Mouse (Mus musculus): Measurements from ENCODE around the gene Tmem179. TPM values are rescaled to one million over a fixed set of nuclear protein-coding genes. Genes with fewer than 3 reads are reported as not detected.

Gene Tmem179
- polyA plus RNA-seq (2015; fragmentation: Nextera tagmentation; extraction: Ambion mirVana): 87.0 and 90.2 TPM in 2 replicates

GRCm38 (mm10) chr12:112516697-112517337, at the start of gene Tmem179:
Tmem179 (minus strand) TSS chr12:112516747.
- H3K4me1 ChIP-seq: peaks cover 23% of the 10 kb centered on the region
- peak; percentile 59; the same call in 1 of the 2 replicates for ATAC-seq (replicated peaks)
- H3K9ac ChIP-seq: no peak within 1 kb of the TSS
- no peaks in the 10 kb centered on the region for H3K9me3 ChIP-seq
- H3K36me3 ChIP-seq (replicated peaks): no peaks in the 10 kb centered on the region
- H3K4me2 ChIP-seq: peak within 1 kb of the TSS; percentile 37
- no peak within 1 kb of the TSS for H3K27ac ChIP-seq
- WGBS: 9% methylated on average over 14 of the region's 14 CpGs
- H3K4me3 ChIP-seq: no peak within 1 kb of the TSS
- no peaks in the 10 kb centered on the region; the same call in 1 of the 2 replicates for H3K27me3 ChIP-seq (replicated peaks)

- Histone ChIP-seq H3K4me3 (no peak overlapping the region), H3K4me1 (no peaks in the 10 kb centered on the region), H3K9ac (no peak overlapping the region), H3K4me2 (no peak overlapping the region), H3K27ac (no peak overlapping the region), H3K9me3 (no peaks in the 10 kb centered on the region), H3K27me3 (replicated peaks) (no peaks in the 10 kb centered on the region), H3K36me3 (replicated peaks) (no peaks in the 10 kb centered on the region)
- no peak for ATAC-seq (replicated peaks)
- 87% methylated on average over 6 of the region's 6 CpGs for WGBS
Observed at GRCm38 (mm10) chr12:112563011-112563410, 46.5 kb upstream of the Tmem179 start.

GRCm38 (mm10) chr12:112562462-112562861, 45.9 kb upstream of the Tmem179 start:
- Histone ChIP-seq H3K4me3 (no peak overlapping the region), H3K4me2 (no peak overlapping the region), H3K27ac (no peak overlapping the region), H3K36me3 (replicated peaks) (no peaks in the 10 kb centered on the region), H3K9me3 (no peaks in the 10 kb centered on the region), H3K9ac (no peak overlapping the region), H3K4me1 (no peaks in the 10 kb centered on the region), H3K27me3 (replicated peaks) (no peaks in the 10 kb centered on the region)
- WGBS: 78% methylated on average over 5 of the region's 5 CpGs
- ATAC-seq (replicated peaks): no peak

GRCm38 (mm10) chr12:112561163-112561562, 44.6 kb upstream of the Tmem179 start:
- H3K4me1 ChIP-seq: no peaks in the 10 kb centered on the region
- H3K4me2 ChIP-seq: no peak overlapping the region
- ATAC-seq (replicated peaks): no peak
- H3K27ac ChIP-seq: no peak overlapping the region
- H3K4me3 ChIP-seq: no peak overlapping the region
- H3K36me3 ChIP-seq (replicated peaks): no peaks in the 10 kb centered on the region
- H3K27me3 ChIP-seq (replicated peaks): no peaks in the 10 kb centered on the region
- WGBS: 70% methylated on average over 3 of the region's 3 CpGs
- H3K9me3 ChIP-seq: no peaks in the 10 kb centered on the region
- H3K9ac ChIP-seq: no peak overlapping the region

- Histone ChIP-seq H3K4me2 (no peak overlapping the region), H3K9ac (no peak overlapping the region), H3K4me1 (no peaks in the 10 kb centered on the region), H3K4me3 (no peak overlapping the region), H3K9me3 (no peaks in the 10 kb centered on the region), H3K27me3 (replicated peaks) (no peaks in the 10 kb centered on the region), H3K27ac (no peak overlapping the region), H3K36me3 (replicated peaks) (no peaks in the 10 kb centered on the region)
- WGBS: 53% methylated on average over 5 of the region's 5 CpGs
- no peak for ATAC-seq (replicated peaks)
Observed at GRCm38 (mm10) chr12:112560176-112560797, 43.7 kb upstream of the Tmem179 start.

GRCm38 (mm10) chr12:112559671-112560070, 43.1 kb upstream of the Tmem179 start:
- Histone ChIP-seq H3K9ac (no peak overlapping the region), H3K36me3 (replicated peaks) (no peaks in the 10 kb centered on the region), H3K4me3 (no peak overlapping the region), H3K27me3 (replicated peaks) (no peaks in the 10 kb centered on the region), H3K9me3 (no peaks in the 10 kb centered on the region), H3K4me1 (no peaks in the 10 kb centered on the region), H3K4me2 (no peak overlapping the region), H3K27ac (no peak overlapping the region)
- no peak for ATAC-seq (replicated peaks)
- WGBS: 60% methylated on average over 6 of the region's 6 CpGs

- H3K4me1 ChIP-seq: no peaks in the 10 kb centered on the region
- no peak overlapping the region for H3K4me3 ChIP-seq
- H3K27me3 ChIP-seq (replicated peaks): no peaks in the 10 kb centered on the region
- H3K36me3 ChIP-seq (replicated peaks): no peaks in the 10 kb centered on the region
- no peak for ATAC-seq (replicated peaks)
- no peak overlapping the region for H3K9ac ChIP-seq
- 28% methylated on average over 3 of the region's 3 CpGs for WGBS
- H3K27ac ChIP-seq: no peak overlapping the region
- H3K4me2 ChIP-seq: no peak overlapping the region
- H3K9me3 ChIP-seq: no peaks in the 10 kb centered on the region
Observed at GRCm38 (mm10) chr12:112559231-112559630, 42.7 kb upstream of the Tmem179 start.

- no peaks in the 10 kb centered on the region for H3K36me3 ChIP-seq (replicated peaks)
- no peak overlapping the region for H3K4me3 ChIP-seq
- H3K9me3 ChIP-seq: no peaks in the 10 kb centered on the region
- no peak overlapping the region for H3K9ac ChIP-seq
- ATAC-seq (replicated peaks): no peak
- H3K27me3 ChIP-seq (replicated peaks): no peaks in the 10 kb centered on the region
- H3K27ac ChIP-seq: no peak overlapping the region
- no peaks in the 10 kb centered on the region for H3K4me1 ChIP-seq
- WGBS: 81% methylated on average over 5 of the region's 5 CpGs
- no peak overlapping the region for H3K4me2 ChIP-seq
Observed at GRCm38 (mm10) chr12:112557219-112557618, 40.7 kb upstream of the Tmem179 start.

- H3K9me3 ChIP-seq: no peaks in the 10 kb centered on the region
- no peak overlapping the region for H3K27ac ChIP-seq
- no peak overlapping the region for H3K4me3 ChIP-seq
- H3K4me2 ChIP-seq: no peak overlapping the region
- no peak overlapping the region for H3K9ac ChIP-seq
- peaks cover 3% of the 10 kb centered on the region; the same call in 1 of the 2 replicates for H3K4me1 ChIP-seq
- no peaks in the 10 kb centered on the region for H3K27me3 ChIP-seq (replicated peaks)
- no peak for ATAC-seq (replicated peaks)
- no peaks in the 10 kb centered on the region for H3K36me3 ChIP-seq (replicated peaks)
- WGBS: 68% methylated on average over 9 of the region's 9 CpGs
Observed at GRCm38 (mm10) chr12:112556531-112557060, 40.0 kb upstream of the Tmem179 start.

GRCm38 (mm10) chr12:112554900-112555299, 38.4 kb upstream of the Tmem179 start:
- H3K4me3 ChIP-seq: no peak overlapping the region
- no peak overlapping the region for H3K9ac ChIP-seq
- no peak overlapping the region for H3K4me2 ChIP-seq
- no peak for ATAC-seq (replicated peaks)
- H3K27ac ChIP-seq: no peak overlapping the region
- H3K36me3 ChIP-seq (replicated peaks): no peaks in the 10 kb centered on the region
- H3K9me3 ChIP-seq: no peaks in the 10 kb centered on the region
- 44% methylated on average over 12 of the region's 12 CpGs for WGBS
- H3K27me3 ChIP-seq (replicated peaks): no peaks in the 10 kb centered on the region
- peaks cover 6% of the 10 kb centered on the region; the same call in 1 of the 2 replicates for H3K4me1 ChIP-seq

- Histone ChIP-seq H3K9me3 (no peaks in the 10 kb centered on the region), H3K27ac (no peak overlapping the region), H3K4me1 (peaks cover 6% of the 10 kb centered on the region; the same call in 1 of the 2 replicates), H3K27me3 (replicated peaks) (no peaks in the 10 kb centered on the region), H3K4me2 (no peak overlapping the region), H3K9ac (no peak overlapping the region), H3K4me3 (no peak overlapping the region), H3K36me3 (replicated peaks) (no peaks in the 10 kb centered on the region)
- ATAC-seq (replicated peaks): 0 out of 2 replicates have a peak, but pooled peaks have one; percentile 14
- 65% methylated on average over 5 of the region's 5 CpGs for WGBS
Observed at GRCm38 (mm10) chr12:112552520-112552919, 36.0 kb upstream of the Tmem179 start.

GRCm38 (mm10) chr12:112551861-112552375, 35.4 kb upstream of the Tmem179 start:
- H3K4me3 ChIP-seq: no peak overlapping the region
- H3K27ac ChIP-seq: 0 out of 2 replicates have a peak overlapping the region, but pooled peaks have one; percentile 9
- WGBS: 6% methylated on average over 13 of the region's 13 CpGs
- ATAC-seq (replicated peaks): peak; percentile 62
- H3K27me3 ChIP-seq (replicated peaks): no peaks in the 10 kb centered on the region
- H3K9me3 ChIP-seq: no peaks in the 10 kb centered on the region
- H3K9ac ChIP-seq: no peak overlapping the region
- no peaks in the 10 kb centered on the region for H3K36me3 ChIP-seq (replicated peaks)
- peaks cover 6% of the 10 kb centered on the region; the same call in 1 of the 2 replicates for H3K4me1 ChIP-seq
- H3K4me2 ChIP-seq: no peak overlapping the region

Data from midbrain, embryonic 15.5 days (tissue).